Mouse (Mus musculus): ENCODE results near the gene Adra2a. TPM values are rescaled to one million over a fixed set of nuclear protein-coding genes. Genes with fewer than 3 reads are reported as not detected.

Gene Adra2a
- polyA plus RNA-seq, 2 experiments = 0.04 to 0.09 TPM

DNA sequence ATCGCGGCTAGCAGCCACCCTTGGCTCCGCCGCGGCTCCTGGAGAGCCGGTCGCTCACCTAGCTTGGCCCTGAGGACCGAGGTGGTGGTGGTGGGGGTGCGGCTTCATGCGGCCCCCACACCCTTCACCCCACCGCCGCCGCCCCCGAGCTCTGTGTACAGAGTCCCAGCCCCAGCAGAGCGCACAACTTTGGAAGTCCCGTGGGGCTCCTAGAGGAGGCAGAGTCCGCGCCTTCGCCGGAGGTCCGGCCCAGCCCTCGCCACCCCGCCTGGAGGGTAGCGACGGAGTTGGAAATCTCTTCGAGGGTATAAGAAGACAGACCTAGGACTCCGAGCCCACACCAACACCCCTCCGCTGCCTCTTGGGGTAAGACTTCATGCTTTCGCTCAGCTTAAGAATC, 1.5 kb downstream of the Adra2a start:
- H3K9ac ChIP-seq (replicated peaks) = no peak overlapping the region
- ATAC-seq (ENCODE audit: insufficient read depth) = no peak
- peak overlapping the region; percentile 51 for H3K4me2 ChIP-seq (ENCODE audit: low read depth)
- H3K27ac ChIP-seq = no peak overlapping the region
- no peaks in the 10 kb centered on the region; a peak in 1 of 4 replicates for H3K4me1 ChIP-seq (replicated peaks; ENCODE audit: control insufficient read depth in 2 of 2, insufficient read depth in 2 of 2, low read length in 1 of 2)
- 3% methylated on average over 27 of the region's 29 CpGs for WGBS (ENCODE audit: insufficient replicate concordance)
- peaks cover 71% of the 10 kb centered on the region for H3K27me3 ChIP-seq (ENCODE audit: control insufficient read depth, insufficient read depth, low read length)
- H3K4me3 ChIP-seq (ENCODE audit: insufficient read depth in 1 of 2, low read depth in 2 of 2, low read length in 2 of 2) = peak overlapping the region in 1 of 2 experiments; percentile 32; a peak in 2 of 4 replicates
- no peaks in the 10 kb centered on the region for H3K36me3 ChIP-seq (replicated peaks; ENCODE audit: control insufficient read depth, insufficient read depth, low read depth)
- no peak for TF ChIP-seq EP300 (IDR thresholded peaks at IDR 0.05; ENCODE audit: low read depth)
- TF ChIP-seq CTCF (IDR thresholded peaks at IDR 0.05; ENCODE audit: low read depth) = no peak
- DNase-seq (ENCODE audit: low read depth in 3 of 3, low spot score in 3 of 3) = no peak
- no peaks in the 10 kb centered on the region for H3K9me3 ChIP-seq (ENCODE audit: control insufficient read depth, low read length)

DNA sequence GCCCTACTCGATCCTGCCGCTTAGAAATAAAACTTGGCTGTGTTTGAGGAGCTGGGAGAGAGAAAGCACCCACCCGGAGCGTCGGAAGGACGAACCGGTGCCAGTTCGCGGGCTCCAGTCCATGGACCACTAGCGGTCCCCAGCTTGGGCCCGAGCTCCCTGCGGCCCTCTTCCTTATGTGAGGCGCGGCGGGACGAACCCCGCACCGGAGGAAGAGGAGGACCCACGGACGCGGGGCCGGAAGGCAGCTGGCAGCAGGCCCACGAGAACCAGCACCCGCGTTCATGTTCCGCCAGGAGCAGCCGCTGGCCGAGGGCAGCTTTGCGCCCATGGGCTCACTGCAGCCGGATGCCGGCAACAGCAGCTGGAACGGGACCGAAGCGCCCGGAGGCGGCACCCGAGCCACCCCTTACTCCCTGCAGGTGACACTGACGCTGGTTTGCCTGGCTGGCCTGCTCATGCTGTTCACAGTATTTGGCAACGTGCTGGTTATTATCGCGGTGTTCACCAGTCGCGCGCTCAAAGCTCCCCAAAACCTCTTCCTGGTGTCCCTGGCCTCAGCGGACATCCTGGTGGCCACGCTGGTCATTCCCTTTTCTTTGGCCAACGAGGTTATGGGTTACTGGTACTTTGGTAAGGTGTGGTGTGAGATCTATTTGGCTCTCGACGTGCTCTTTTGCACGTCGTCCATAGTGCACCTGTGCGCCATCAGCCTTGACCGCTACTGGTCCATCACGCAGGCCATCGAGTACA, 2.2 kb downstream of the Adra2a start:
- no peak for DNase-seq (ENCODE audit: low read depth in 3 of 3, low spot score in 3 of 3)

DNA sequence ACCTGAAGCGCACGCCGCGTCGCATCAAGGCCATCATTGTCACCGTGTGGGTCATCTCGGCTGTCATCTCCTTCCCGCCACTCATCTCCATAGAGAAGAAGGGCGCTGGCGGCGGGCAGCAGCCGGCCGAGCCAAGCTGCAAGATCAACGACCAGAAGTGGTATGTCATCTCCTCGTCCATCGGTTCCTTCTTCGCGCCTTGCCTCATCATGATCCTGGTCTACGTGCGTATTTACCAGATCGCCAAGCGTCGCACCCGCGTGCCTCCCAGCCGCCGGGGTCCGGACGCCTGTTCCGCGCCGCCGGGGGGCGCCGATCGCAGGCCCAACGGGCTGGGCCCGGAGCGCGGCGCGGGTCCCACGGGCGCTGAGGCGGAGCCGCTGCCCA, 2.7 kb downstream of the Adra2a start:
- Histone ChIP-seq H3K27ac (no peak overlapping the region), H3K4me3 (ENCODE audit: insufficient read depth in 1 of 2, low read depth in 2 of 2, low read length in 2 of 2) (peak overlapping the region in 1 of 2 experiments; percentile 23; a peak in 2 of 4 replicates), H3K27me3 (ENCODE audit: control insufficient read depth, insufficient read depth, low read length) (peaks cover 71% of the 10 kb centered on the region), H3K36me3 (replicated peaks; ENCODE audit: control insufficient read depth, insufficient read depth, low read depth) (no peaks in the 10 kb centered on the region), H3K9me3 (ENCODE audit: control insufficient read depth, low read length) (no peaks in the 10 kb centered on the region), H3K4me2 (ENCODE audit: low read depth) (peak overlapping the region; percentile 48), H3K4me1 (replicated peaks; ENCODE audit: control insufficient read depth in 2 of 2, insufficient read depth in 2 of 2, low read length in 1 of 2) (no peaks in the 10 kb centered on the region), H3K9ac (replicated peaks) (no peak overlapping the region)
- TF ChIP-seq CTCF (IDR thresholded peaks at IDR 0.05; ENCODE audit: low read depth) (no peak), EP300 (IDR thresholded peaks at IDR 0.05; ENCODE audit: low read depth) (no peak)
- DNase-seq (ENCODE audit: low read depth in 3 of 3, low spot score in 3 of 3) (no peak), ATAC-seq (ENCODE audit: insufficient read depth) (no peak)
- WGBS (ENCODE audit: insufficient replicate concordance) = under 1% methylated on average over 46 of the region's 46 CpGs

More for the DNA sequence above, 2.2 kb downstream of the Adra2a start:
- 3% methylated on average over 50 of the region's 55 CpGs for WGBS (ENCODE audit: insufficient replicate concordance)
- Histone ChIP-seq H3K4me1 (replicated peaks; ENCODE audit: control insufficient read depth in 2 of 2, insufficient read depth in 2 of 2, low read length in 1 of 2) (no peaks in the 10 kb centered on the region; a peak in 1 of 4 replicates), H3K4me2 (ENCODE audit: low read depth) (peak overlapping the region; percentile 30), H3K36me3 (replicated peaks; ENCODE audit: control insufficient read depth, insufficient read depth, low read depth) (no peaks in the 10 kb centered on the region), H3K27ac (no peak overlapping the region), H3K4me3 (ENCODE audit: insufficient read depth in 1 of 2, low read depth in 2 of 2, low read length in 2 of 2) (peak overlapping the region in 1 of 2 experiments; percentile 25; a peak in 2 of 4 replicates), H3K9me3 (ENCODE audit: control insufficient read depth, low read length) (no peaks in the 10 kb centered on the region), H3K27me3 (ENCODE audit: control insufficient read depth, insufficient read depth, low read length) (peaks cover 71% of the 10 kb centered on the region), H3K9ac (replicated peaks) (no peak overlapping the region)
- ATAC-seq (ENCODE audit: insufficient read depth) = no peak
- no peak for TF ChIP-seq EP300 (IDR thresholded peaks at IDR 0.05; ENCODE audit: low read depth)
- no peak for TF ChIP-seq CTCF (IDR thresholded peaks at IDR 0.05; ENCODE audit: low read depth)

DNA sequence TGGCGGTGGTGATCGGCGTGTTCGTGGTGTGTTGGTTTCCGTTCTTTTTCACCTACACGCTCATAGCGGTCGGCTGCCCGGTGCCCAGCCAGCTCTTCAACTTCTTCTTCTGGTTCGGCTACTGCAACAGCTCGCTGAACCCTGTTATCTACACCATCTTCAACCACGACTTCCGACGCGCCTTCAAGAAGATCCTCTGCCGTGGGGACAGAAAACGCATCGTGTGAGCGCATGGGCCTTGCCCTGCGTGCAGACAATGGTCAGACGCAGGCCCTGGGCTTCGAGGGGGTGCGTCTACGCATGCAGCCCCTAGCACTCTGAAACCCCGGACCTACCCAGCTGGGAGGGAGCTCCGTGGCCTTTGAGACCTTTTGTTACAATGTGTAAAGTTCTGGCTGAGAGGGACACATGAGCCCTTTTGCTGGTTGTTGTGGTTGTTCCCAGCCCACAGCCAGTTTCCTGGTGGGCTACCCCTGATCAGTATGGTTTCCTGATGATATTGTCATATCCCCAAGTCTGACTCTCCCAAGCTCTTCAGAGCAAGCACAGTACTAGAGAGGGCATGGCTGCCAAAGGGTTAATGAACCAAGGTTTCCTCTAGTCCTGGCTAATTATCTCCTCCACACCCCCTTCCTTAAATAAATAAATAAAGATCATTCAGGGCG, 3.6 kb downstream of the Adra2a start:
- Histone ChIP-seq H3K36me3 (replicated peaks; ENCODE audit: control insufficient read depth, insufficient read depth, low read depth) (no peaks in the 10 kb centered on the region), H3K9me3 (ENCODE audit: control insufficient read depth, low read length) (no peaks in the 10 kb centered on the region), H3K27ac (no peak overlapping the region), H3K9ac (replicated peaks) (no peak overlapping the region), H3K4me3 (ENCODE audit: insufficient read depth in 1 of 2, low read depth in 2 of 2, low read length in 2 of 2) (peak overlapping the region in 1 of 2 experiments; percentile 23; a peak in 2 of 4 replicates), H3K27me3 (ENCODE audit: control insufficient read depth, insufficient read depth, low read length) (peaks cover 69% of the 10 kb centered on the region), H3K4me1 (replicated peaks; ENCODE audit: control insufficient read depth in 2 of 2, insufficient read depth in 2 of 2, low read length in 1 of 2) (no peaks in the 10 kb centered on the region), H3K4me2 (ENCODE audit: low read depth) (peak overlapping the region; percentile 48)
- ATAC-seq (ENCODE audit: insufficient read depth) (no peak), DNase-seq (ENCODE audit: low read depth in 3 of 3, low spot score in 3 of 3) (no peak)
- WGBS (ENCODE audit: insufficient replicate concordance) = 1% methylated on average over 27 of the region's 27 CpGs
- TF ChIP-seq EP300 (IDR thresholded peaks at IDR 0.05; ENCODE audit: low read depth) (no peak), CTCF (IDR thresholded peaks at IDR 0.05; ENCODE audit: low read depth) (no peak)

Data from liver, embryonic 14.5 days (tissue).